Mouse (Mus musculus) ES-Bruce4 (cell line): ENCODE results near the gene 2610028H24Rik.

Experiments used
- EP300 ChIP-seq: IDR thresholded peaks from 2 replicates; pipeline ENCODE4 v1.6.1; 2011; ENCODE audit warnings: low read depth, low read length; ENCODE audit not compliant: insufficient read depth
- POLR2A ChIP-seq: IDR thresholded peaks from one replicate; pipeline ENCODE4 v1.8.1; 2011; ENCODE audit warnings: low read length; ENCODE audit not compliant: insufficient read depth

DNA sequence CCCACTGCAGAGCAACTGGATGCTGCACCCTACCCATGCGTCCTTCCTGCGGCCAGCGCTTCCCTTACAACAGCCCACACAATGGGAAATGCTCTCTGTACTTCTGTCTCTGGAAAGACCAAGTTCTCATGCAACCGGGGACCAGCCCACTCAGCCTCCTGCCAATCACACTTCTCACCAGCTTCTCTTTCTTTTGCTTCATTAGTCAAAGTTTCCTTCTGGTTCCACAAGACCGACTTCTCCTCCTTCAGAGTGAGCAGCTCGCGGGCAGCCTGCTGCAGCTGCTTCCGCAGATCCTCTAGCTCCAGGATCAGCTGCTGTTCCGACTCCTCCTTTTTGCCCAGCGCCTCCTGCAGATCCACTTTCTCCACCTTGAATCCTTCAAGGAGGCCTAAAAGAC is 40.4 kb upstream of the 2610028H24Rik start:
- TF ChIP-seq POLR2A = no peak
- TF ChIP-seq EP300 = no peak
